Mouse (Mus musculus): ENCODE results near the gene Ushbp1. TPM values are rescaled to one million over a fixed set of nuclear protein-coding genes. Genes with fewer than 3 reads are reported as not detected.

The Ushbp1 gene
- polyA plus RNA-seq, 1 experiment from 2014 or later = 6.1 TPM

DNA sequence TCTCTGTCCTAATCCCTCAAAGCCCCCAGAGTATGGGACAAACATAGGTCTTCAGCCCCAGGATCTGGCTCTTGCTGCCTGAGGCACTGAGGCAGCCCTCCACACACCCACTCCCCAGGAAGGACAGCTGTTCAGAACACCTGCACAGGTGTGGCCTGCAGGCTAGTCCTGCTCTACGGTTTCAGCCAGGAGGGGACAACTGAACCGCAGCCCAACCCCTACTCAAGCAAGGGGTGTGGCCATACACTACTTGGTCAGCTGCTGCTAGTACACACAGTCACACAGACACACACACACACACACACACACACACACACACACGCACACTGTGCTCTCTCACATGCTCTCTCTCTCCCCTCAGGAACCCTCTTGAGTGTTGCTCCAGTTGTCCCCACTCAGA, 11.7 kb downstream of the Ushbp1 start:
- Histone ChIP-seq H3K4me2 (ENCODE audit: low read length) (no peak overlapping the region), H3K9ac (replicated peaks; ENCODE audit: low read depth, low read length) (no peak overlapping the region)
- 58% methylated on average over 3 of the region's 3 CpGs for WGBS

DNA sequence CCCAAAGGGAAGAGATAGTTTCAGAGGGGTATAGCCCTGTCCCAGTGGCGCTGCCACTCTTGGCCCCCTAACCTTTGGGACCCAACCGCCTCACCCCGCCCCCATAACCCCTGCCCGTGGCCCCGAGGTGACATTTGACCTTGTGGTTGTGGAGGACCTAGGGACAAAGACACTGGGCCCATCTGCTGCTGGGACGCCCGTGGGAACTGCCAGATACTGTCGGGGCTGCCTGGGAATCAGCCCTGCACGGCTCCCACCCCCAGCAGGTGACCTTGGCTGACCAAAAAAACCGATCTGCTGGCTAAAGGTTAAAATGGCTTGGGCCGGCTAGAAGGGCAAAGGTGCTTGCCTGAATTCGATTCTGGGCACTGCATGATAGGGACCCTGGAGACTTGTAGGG, 12.2 kb downstream of the Ushbp1 start:
- ATAC-seq = no peak
- WGBS = 22% methylated on average over 12 of the region's 12 CpGs

More for the DNA sequence above, 11.7 kb downstream of the Ushbp1 start:
- Histone ChIP-seq H3K4me3 (replicated peaks; ENCODE audit: low read length) (no peak overlapping the region), H3K27ac (ENCODE audit: low read length) (no peak overlapping the region), H3K36me3 (ENCODE audit: control insufficient read depth, insufficient read depth) (no peaks in the 10 kb centered on the region), H3K9me3 (ENCODE audit: control insufficient read depth, low read length) (no peaks in the 10 kb centered on the region), H3K4me1 (replicated peaks; ENCODE audit: control insufficient read depth, insufficient read depth, low read length) (peaks cover 26% of the 10 kb centered on the region), H3K27me3 (replicated peaks; ENCODE audit: control insufficient read depth, insufficient read depth, low read length) (peaks cover 6% of the 10 kb centered on the region; the same call in 1 of the 2 replicates)
- ATAC-seq = no peak

DNA sequence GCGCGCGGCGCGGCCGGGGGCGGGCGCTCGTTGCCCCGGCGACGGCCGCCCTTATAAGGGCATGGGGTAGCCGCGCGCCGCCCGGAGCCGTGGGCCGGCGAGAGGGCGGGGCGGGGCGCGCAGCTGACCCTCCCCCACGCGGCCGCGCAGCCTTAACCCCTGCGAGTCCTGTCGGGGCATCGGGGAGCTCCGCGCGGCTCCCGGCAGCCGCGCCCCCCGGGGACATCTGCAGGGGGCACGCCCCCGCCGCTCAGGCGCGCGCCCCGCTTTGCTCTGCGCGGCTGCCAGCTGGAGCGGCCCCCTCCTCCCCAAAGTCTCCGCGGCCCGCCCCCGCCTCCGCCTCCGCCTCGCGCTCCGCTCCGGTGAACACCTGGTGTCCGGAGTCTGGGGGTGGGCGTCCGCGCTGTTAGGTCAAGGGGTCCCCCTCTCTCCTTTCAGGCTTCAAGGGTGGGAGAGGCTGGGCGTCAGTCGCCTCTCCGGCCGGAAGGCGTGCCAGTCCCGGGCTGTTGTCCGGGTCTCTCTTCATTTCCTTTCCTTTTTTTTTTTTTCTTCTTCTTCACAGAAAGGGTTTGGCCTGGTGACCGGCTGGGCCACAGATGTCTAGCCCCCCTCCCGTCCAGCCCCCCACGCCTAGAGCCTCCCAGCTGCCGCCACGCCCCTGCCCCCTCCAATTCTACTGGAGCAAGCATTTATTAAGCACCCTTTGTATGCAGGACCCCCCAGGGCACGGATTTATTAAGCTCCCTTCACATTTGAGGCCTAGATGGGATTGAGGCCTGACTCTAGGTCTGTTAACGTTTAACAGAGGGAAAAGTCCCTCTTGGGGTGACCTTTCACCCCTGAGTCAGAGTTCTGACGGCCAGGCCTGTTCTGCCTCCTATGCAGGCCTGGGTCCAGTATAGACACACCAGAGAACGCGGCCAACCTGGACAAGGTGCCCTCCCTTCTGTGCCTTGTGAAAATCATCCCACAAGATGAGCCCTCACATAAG, 13.3 kb downstream of the Ushbp1 start:
- Histone ChIP-seq H3K4me3 (replicated peaks; ENCODE audit: low read length) (peak overlapping the region; percentile 72), H3K36me3 (ENCODE audit: control insufficient read depth, insufficient read depth) (0 out of 2 replicates have a peak, but pooled peaks cover 2% of the 10 kb centered on the region), H3K27me3 (replicated peaks; ENCODE audit: control insufficient read depth, insufficient read depth, low read length) (peaks cover 6% of the 10 kb centered on the region; the same call in 1 of the 2 replicates), H3K4me2 (ENCODE audit: low read length) (peak overlapping the region; percentile 95), H3K4me1 (replicated peaks; ENCODE audit: control insufficient read depth, insufficient read depth, low read length) (peaks cover 26% of the 10 kb centered on the region), H3K27ac (ENCODE audit: low read length) (peak overlapping the region; percentile 62; the same call in 1 of the 2 replicates), H3K9ac (replicated peaks; ENCODE audit: low read depth, low read length) (peak overlapping the region; percentile 79), H3K9me3 (ENCODE audit: control insufficient read depth, low read length) (no peaks in the 10 kb centered on the region)
- WGBS = 3% methylated on average over 52 of the region's 80 CpGs
- ATAC-seq = peak; percentile 71

More for the DNA sequence above, 12.2 kb downstream of the Ushbp1 start:
- Histone ChIP-seq H3K4me1 (replicated peaks; ENCODE audit: control insufficient read depth, insufficient read depth, low read length) (peaks cover 26% of the 10 kb centered on the region), H3K9me3 (ENCODE audit: control insufficient read depth, low read length) (no peaks in the 10 kb centered on the region), H3K36me3 (ENCODE audit: control insufficient read depth, insufficient read depth) (no peaks in the 10 kb centered on the region), H3K27me3 (replicated peaks; ENCODE audit: control insufficient read depth, insufficient read depth, low read length) (peaks cover 6% of the 10 kb centered on the region; the same call in 1 of the 2 replicates), H3K4me2 (ENCODE audit: low read length) (no peak overlapping the region), H3K27ac (ENCODE audit: low read length) (no peak overlapping the region), H3K9ac (replicated peaks; ENCODE audit: low read depth, low read length) (no peak overlapping the region), H3K4me3 (replicated peaks; ENCODE audit: low read length) (no peak overlapping the region)

DNA sequence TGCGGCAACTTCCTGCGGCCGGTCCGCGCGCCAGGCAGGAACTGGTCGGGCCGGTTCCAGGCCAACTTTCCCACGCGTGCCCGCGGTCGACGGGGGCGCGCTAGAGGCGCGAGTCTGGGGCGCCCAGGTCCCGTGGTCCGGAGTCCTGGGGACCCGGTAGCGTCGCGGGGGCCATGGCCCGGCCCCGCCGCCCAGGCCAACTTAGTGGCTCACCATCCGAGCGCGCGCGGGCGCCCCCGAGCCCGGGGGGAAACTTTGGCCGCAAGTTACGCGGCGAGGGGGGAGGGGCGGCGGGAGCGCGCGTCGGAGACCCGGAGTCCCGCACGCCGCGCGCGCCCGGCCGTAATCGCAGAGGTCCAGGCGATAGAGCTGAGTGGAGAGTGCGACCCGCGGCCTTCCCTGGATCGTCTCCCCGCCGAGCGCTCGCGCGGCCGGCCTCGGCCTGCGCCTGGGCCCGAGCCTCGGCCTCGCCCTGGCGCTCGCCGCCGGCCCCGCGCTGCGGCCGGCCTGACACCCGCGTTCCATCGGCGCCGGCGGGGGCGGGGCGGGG, 14.1 kb downstream of the Ushbp1 start, which contains the start of gene Nr2f6:
TSS of gene Nr2f6 (minus strand) at position 540 of the 550 bp plus-strand sequence.
- peak; percentile 7 for ATAC-seq
- peaks cover 6% of the 10 kb centered on the region; the same call in 1 of the 2 replicates for H3K27me3 ChIP-seq (replicated peaks; ENCODE audit: control insufficient read depth, insufficient read depth, low read length)
- H3K4me2 ChIP-seq (ENCODE audit: low read length) = peak within 1 kb of the TSS; percentile 95
- no peaks in the 10 kb centered on the region for H3K9me3 ChIP-seq (ENCODE audit: control insufficient read depth, low read length)
- H3K27ac ChIP-seq (ENCODE audit: low read length) = peak within 1 kb of the TSS; percentile 62; the same call in 1 of the 2 replicates
- peaks cover 30% of the 10 kb centered on the region for H3K4me1 ChIP-seq (replicated peaks; ENCODE audit: control insufficient read depth, insufficient read depth, low read length)
- H3K4me3 ChIP-seq (replicated peaks; ENCODE audit: low read length) = peak within 1 kb of the TSS; percentile 72
- H3K9ac ChIP-seq (replicated peaks; ENCODE audit: low read depth, low read length) = peak within 1 kb of the TSS; percentile 79
- WGBS = under 1% methylated on average over 56 of the region's 89 CpGs
- 0 out of 2 replicates have a peak, but pooled peaks cover 2% of the 10 kb centered on the region for H3K36me3 ChIP-seq (ENCODE audit: control insufficient read depth, insufficient read depth)

DNA sequence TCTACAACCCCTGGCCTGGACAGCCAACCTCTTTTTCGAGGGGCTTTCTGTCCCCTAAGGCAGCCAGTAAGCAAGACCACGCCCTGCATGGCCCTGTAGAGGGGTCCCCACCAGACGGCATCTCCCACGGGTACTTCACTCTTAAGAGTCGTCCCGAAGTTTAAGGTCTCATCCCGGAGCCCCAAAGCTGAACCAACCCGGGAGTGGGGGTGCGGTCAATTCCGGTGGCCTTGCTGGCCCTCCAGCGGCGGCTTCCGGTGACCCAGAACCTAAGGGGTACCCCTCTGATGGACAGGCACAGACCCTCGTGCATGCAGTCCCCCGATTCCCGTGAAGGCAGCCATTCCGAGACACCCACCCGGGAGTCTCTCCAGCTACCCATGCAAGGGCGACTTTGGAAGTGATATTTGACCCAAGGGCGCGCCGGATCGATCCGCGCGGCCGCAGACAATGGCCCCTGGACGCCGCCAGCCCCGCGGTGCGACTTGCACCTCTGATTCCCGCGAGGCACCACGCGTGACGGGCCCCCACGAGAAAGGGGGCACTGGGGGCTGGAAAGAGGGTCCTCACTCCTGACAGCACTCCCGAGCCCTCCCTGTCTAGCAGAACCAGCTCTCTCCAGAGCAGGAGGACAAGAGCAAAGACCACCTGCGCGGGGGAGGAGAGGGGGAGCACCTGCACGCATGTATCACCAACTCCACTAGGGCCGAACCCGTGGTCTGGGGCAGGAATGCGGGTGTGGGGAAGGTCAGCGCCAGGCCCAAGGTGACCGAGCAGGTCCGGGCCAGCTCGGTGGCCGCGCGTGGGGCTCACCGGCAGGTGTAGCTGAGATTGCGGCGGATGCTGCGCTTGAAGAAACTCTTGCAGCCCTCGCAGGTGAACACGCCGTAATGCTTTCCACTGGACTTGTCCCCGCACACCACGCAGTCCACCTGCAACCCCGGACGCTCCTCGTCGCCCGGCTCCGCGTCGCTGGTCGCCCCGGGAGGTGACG, 15.1 kb downstream of the Ushbp1 start:
- 1% methylated on average over 72 of the region's 72 CpGs for WGBS
- no peak overlapping the region for H3K27ac ChIP-seq (ENCODE audit: low read length)
- H3K4me1 ChIP-seq (replicated peaks; ENCODE audit: control insufficient read depth, insufficient read depth, low read length) = peaks cover 41% of the 10 kb centered on the region

DNA sequence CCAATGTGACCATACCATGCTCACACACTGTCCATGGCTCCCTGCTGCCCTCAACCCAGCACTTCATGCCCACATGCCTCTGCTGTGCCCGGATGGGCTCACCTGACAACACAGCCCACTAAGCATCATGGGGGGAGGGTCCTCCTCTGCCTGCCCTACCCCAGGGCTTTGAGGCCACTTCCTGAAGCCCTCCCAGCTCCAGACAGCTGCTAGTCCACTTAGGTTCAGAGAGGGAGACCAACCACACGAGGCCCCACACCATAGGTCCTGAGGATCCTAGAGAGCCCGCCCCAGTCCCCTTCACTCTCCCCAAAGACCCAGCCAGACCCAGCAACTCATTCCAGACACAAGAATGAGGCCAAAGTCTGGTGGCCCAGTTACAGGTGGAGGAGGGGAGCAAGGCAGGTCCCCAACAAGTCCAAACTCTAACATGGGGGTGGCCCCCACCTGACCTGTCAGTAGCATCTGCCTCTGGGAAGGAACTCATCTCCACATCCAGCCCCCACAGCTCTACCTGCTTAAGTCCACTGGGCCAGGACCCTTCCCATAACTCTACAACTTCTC, 16.0 kb downstream of the Ushbp1 start:
- no peak for ATAC-seq
- Histone ChIP-seq H3K4me2 (ENCODE audit: low read length) (peak overlapping the region; percentile 95), H3K4me1 (replicated peaks; ENCODE audit: control insufficient read depth, insufficient read depth, low read length) (peaks cover 43% of the 10 kb centered on the region), H3K4me3 (replicated peaks; ENCODE audit: low read length) (peak overlapping the region; percentile 72), H3K36me3 (ENCODE audit: control insufficient read depth, insufficient read depth) (0 out of 2 replicates have a peak, but pooled peaks cover 2% of the 10 kb centered on the region), H3K9me3 (ENCODE audit: control insufficient read depth, low read length) (no peaks in the 10 kb centered on the region), H3K9ac (replicated peaks; ENCODE audit: low read depth, low read length) (0 out of 2 replicates have a peak overlapping the region, but pooled peaks have one; percentile 2), H3K27ac (ENCODE audit: low read length) (no peak overlapping the region), H3K27me3 (replicated peaks; ENCODE audit: control insufficient read depth, insufficient read depth, low read length) (peaks cover 6% of the 10 kb centered on the region; the same call in 1 of the 2 replicates)
- WGBS = 42% methylated on average over 3 of the region's 3 CpGs

More for the DNA sequence above, 15.1 kb downstream of the Ushbp1 start:
- H3K9me3 ChIP-seq (ENCODE audit: control insufficient read depth, low read length) = no peaks in the 10 kb centered on the region
- H3K9ac ChIP-seq (replicated peaks; ENCODE audit: low read depth, low read length) = peak overlapping the region; percentile 79
- no peak for ATAC-seq
- peak overlapping the region; percentile 72 for H3K4me3 ChIP-seq (replicated peaks; ENCODE audit: low read length)
- H3K27me3 ChIP-seq (replicated peaks; ENCODE audit: control insufficient read depth, insufficient read depth, low read length) = peaks cover 6% of the 10 kb centered on the region; the same call in 1 of the 2 replicates
- H3K4me2 ChIP-seq (ENCODE audit: low read length) = peak overlapping the region; percentile 95
- H3K36me3 ChIP-seq (ENCODE audit: control insufficient read depth, insufficient read depth) = 0 out of 2 replicates have a peak, but pooled peaks cover 2% of the 10 kb centered on the region

DNA sequence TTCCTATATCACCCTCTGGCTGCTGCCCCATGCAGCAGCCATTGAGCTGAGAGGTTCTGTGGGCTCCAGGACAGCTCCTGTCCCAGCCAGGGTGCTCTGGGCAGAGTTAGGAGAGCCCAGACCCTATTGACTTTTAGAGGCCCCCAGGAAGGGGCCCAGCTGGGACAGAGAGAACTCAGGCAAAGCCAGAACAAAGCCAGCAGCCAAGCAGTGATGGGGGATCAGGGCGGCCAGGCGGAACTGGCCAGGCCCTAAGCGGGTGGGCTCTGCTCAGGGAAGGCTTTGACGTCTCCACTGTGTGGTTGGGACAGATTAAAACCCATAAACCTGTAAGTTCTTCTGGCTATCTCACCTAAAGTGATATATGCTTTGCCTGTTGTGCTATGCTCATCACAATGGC, 16.6 kb downstream of the Ushbp1 start:
- no peak overlapping the region for H3K9ac ChIP-seq (replicated peaks; ENCODE audit: low read depth, low read length)
- ATAC-seq = no peak
- peaks cover 43% of the 10 kb centered on the region for H3K4me1 ChIP-seq (replicated peaks; ENCODE audit: control insufficient read depth, insufficient read depth, low read length)
- no peaks in the 10 kb centered on the region for H3K9me3 ChIP-seq (ENCODE audit: control insufficient read depth, low read length)
- peaks cover 6% of the 10 kb centered on the region; the same call in 1 of the 2 replicates for H3K27me3 ChIP-seq (replicated peaks; ENCODE audit: control insufficient read depth, insufficient read depth, low read length)
- H3K4me2 ChIP-seq (ENCODE audit: low read length) = peak overlapping the region; percentile 95; the same call in 1 of the 2 replicates
- no peak overlapping the region for H3K27ac ChIP-seq (ENCODE audit: low read length)
- WGBS = 28% methylated on average over 4 of the region's 4 CpGs
- H3K4me3 ChIP-seq (replicated peaks; ENCODE audit: low read length) = no peak overlapping the region
- 0 out of 2 replicates have a peak, but pooled peaks cover 2% of the 10 kb centered on the region for H3K36me3 ChIP-seq (ENCODE audit: control insufficient read depth, insufficient read depth)

DNA sequence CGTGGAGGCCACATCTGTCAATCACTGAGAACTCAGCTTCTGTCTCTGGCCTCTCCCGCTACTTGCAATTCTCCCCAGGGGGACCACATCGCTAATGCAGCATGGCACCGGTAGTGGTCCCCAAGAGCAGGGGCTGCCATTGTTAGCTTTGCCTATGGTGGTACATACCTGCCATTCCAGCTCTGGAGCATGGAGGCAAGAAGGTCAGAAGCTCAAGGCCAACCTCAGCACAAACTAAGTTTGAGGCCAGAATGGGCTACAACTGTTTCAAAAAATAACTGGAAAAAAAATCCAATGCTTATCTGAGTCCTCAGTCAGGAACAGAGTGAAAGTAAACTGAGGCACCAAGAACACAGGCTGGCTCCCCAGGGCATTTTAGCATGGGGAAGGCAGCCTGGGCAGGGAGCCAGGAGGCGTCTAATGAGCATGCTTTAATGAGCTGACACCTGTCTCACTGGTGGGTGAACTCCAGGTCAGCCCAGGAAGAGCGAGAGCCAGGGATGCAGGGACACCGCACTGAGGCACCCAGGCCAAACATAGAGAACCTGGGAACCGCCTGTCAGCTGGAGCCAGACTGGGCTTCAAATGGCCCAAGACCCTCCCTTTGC, 19.1 kb downstream of the Ushbp1 start:
- ATAC-seq = no peak
- peak overlapping the region; percentile 45 for H3K4me3 ChIP-seq (replicated peaks; ENCODE audit: low read length)
- 28% methylated on average over 8 of the region's 8 CpGs for WGBS
- H3K9me3 ChIP-seq (ENCODE audit: control insufficient read depth, low read length) = no peaks in the 10 kb centered on the region
- peak overlapping the region; percentile 75 for H3K4me2 ChIP-seq (ENCODE audit: low read length)
- H3K36me3 ChIP-seq (ENCODE audit: control insufficient read depth, insufficient read depth) = 0 out of 2 replicates have a peak, but pooled peaks cover 2% of the 10 kb centered on the region
- H3K4me1 ChIP-seq (replicated peaks; ENCODE audit: control insufficient read depth, insufficient read depth, low read length) = peaks cover 38% of the 10 kb centered on the region
- peak overlapping the region; percentile 70 for H3K9ac ChIP-seq (replicated peaks; ENCODE audit: low read depth, low read length)
- H3K27ac ChIP-seq (ENCODE audit: low read length) = no peak overlapping the region
- peaks cover 6% of the 10 kb centered on the region; the same call in 1 of the 2 replicates for H3K27me3 ChIP-seq (replicated peaks; ENCODE audit: control insufficient read depth, insufficient read depth, low read length)

All from forebrain, embryonic 16.5 days (tissue).